Mouse (Mus musculus) midbrain, postnatal 0 days (tissue): ENCODE measurements around the gene Npw. TPM values are rescaled to one million over a fixed set of nuclear protein-coding genes. Genes with fewer than 3 reads are reported as not detected.

ENCODE experiments used
- ATAC-seq: fragments of 200-750 bp; cut with Nextera tagmentation; 2 replicates; pipeline ENCODE4 v1.8.0; 2017; ENCODE audit warnings: moderate number of reproducible peaks, mild to moderate bottlenecking, moderate TSS enrichment, moderate library complexity; ENCODE audit not compliant: low FRiP score
- DNase-seq: peaks from one replicate; pipeline ENCODE4 v3.0.0-alpha.2; 2015; ENCODE audit warnings: low spot score
- H3K27ac ChIP-seq: fragments of 300-500 bp; sonication (generic); 2 replicates; pipeline ENCODE4 v1.5.1; 2014; ENCODE audit warnings: low read depth, mild to moderate bottlenecking, low read length, mixed read lengths
- H3K27me3 ChIP-seq: fragments of 300-500 bp; sonication (generic); 2 replicates; pipeline ENCODE4 v1.6.1; 2014; ENCODE audit warnings: low read length, control low read depth, mixed read lengths; ENCODE audit not compliant: insufficient read depth
- H3K36me3 ChIP-seq: fragments of 300-500 bp; sonication (generic); 2 replicates; pipeline ENCODE4 v1.6.1; 2014; ENCODE audit warnings: low read length, control low read depth, mixed read lengths; ENCODE audit not compliant: insufficient read depth
- H3K4me1 ChIP-seq: fragments of 300-500 bp; sonication (generic); 2 replicates; pipeline ENCODE4 v1.6.1; 2014; ENCODE audit warnings: mild to moderate bottlenecking, control low read depth, antibody characterized with exemption, low read length, mixed read lengths; ENCODE audit not compliant: insufficient read depth
- H3K4me2 ChIP-seq: fragments of 300-500 bp; sonication (generic); 2 replicates; pipeline ENCODE4 v1.6.1; 2014; ENCODE audit warnings: low read depth, mild to moderate bottlenecking, low read length, mixed read lengths; ENCODE audit not compliant: poor library complexity, severe bottlenecking
- H3K4me3 ChIP-seq: fragments of 300-500 bp; sonication (generic); 2 replicates; pipeline ENCODE4 v1.5.1; 2014; ENCODE audit warnings: low read depth, mild to moderate bottlenecking, low read length, moderate library complexity
- H3K9ac ChIP-seq: fragments of 300-500 bp; sonication (generic); replicated peaks from 2 replicates; pipeline ENCODE4 v1.6.1; 2014; ENCODE audit warnings: mild to moderate bottlenecking, low read length, moderate library complexity, mixed read lengths; ENCODE audit not compliant: poor library complexity, severe bottlenecking
- H3K9me3 ChIP-seq: fragments of 300-500 bp; sonication (generic); 2 replicates; pipeline ENCODE4 v1.6.1; 2016; ENCODE audit warnings: low read length, control low read depth
- CTCF ChIP-seq: IDR thresholded peaks from 2 replicates; pipeline ENCODE4 v1.5.1; 2016; ENCODE audit warnings: antibody characterized with exemption, mild to moderate bottlenecking
- WGBS: fragments of 180-500 bp; shearing (Covaris S2); extraction: QIAGEN DNeasy Blood & Tissue Kit; methylation state at CpG from one replicate; pipeline ENCODE4 v1.1.7; 2014; 5-methylcytosine and 5-hydroxymethylcytosine counted together
- polyA plus RNA-seq: library from polyadenylated mRNA; unstranded; fragments of >200 nt; fragmentation: Nextera tagmentation; extraction: Ambion mirVana; gene quantifications from 2 replicates; pipeline ENCODE4 v1.2.1, GENCODE M21; 2015
- total RNA-seq: library from RNA; depleted of rRNA; stranded (reverse); fragments of >200 nt; gene quantifications from 2 replicates; pipeline ENCODE4 v1.2.3, GENCODE M21; 2014

The Npw gene
- total and polyA plus RNA-seq, 2 experiments from 2014 or later = 0.86 TPM; not detected in 1

- peaks cover 24% of the 10 kb centered on the region for H3K36me3 ChIP-seq
- no peak overlapping the region for H3K4me2 ChIP-seq
- H3K9me3 ChIP-seq = no peaks in the 10 kb centered on the region
- no peak overlapping the region for H3K4me3 ChIP-seq
- H3K27ac ChIP-seq = 0 out of 2 replicates have a peak overlapping the region, but pooled peaks have one; percentile 26
- peaks cover 4% of the 10 kb centered on the region; the same call in 1 of the 2 replicates for H3K4me1 ChIP-seq
- no peak for TF ChIP-seq CTCF
- H3K9ac ChIP-seq = no peak overlapping the region
- no peaks in the 10 kb centered on the region for H3K27me3 ChIP-seq
- no peak for DNase-seq
- ATAC-seq = no peak
- WGBS = 87% methylated on average over 9 of the region's 9 CpGs
These were observed 13.2 kb downstream of the Npw start for GRCm38 (mm10) chr17:24644875-24645721.

GRCm38 (mm10) chr17:24644030-24644715 lies 14.1 kb downstream of the Npw start:
- no peaks in the 10 kb centered on the region for H3K27me3 ChIP-seq
- no peaks in the 10 kb centered on the region for H3K9me3 ChIP-seq
- peak overlapping the region; percentile 26; the same call in 1 of the 2 replicates for H3K27ac ChIP-seq
- peak overlapping the region; percentile 24; the same call in 1 of the 2 replicates for H3K9ac ChIP-seq
- no peak for DNase-seq
- H3K4me1 ChIP-seq = peaks cover 4% of the 10 kb centered on the region; the same call in 1 of the 2 replicates
- 54% methylated on average over 7 of the region's 7 CpGs for WGBS
- no peak overlapping the region for H3K4me3 ChIP-seq
- no peak for ATAC-seq
- H3K36me3 ChIP-seq = peaks cover 34% of the 10 kb centered on the region
- TF ChIP-seq CTCF = no peak
- H3K4me2 ChIP-seq = no peak overlapping the region

- ATAC-seq = no peak
- H3K27me3 ChIP-seq = no peaks in the 10 kb centered on the region
- 83% methylated on average over 6 of the region's 6 CpGs for WGBS
These were observed 15.4 kb downstream of the Npw start for GRCm38 (mm10) chr17:24642791-24643343.

GRCm38 (mm10) chr17:24641944-24642343 lies 16.3 kb downstream of the Npw start:
- Histone ChIP-seq H3K9me3 (no peaks in the 10 kb centered on the region), H3K4me3 (no peak overlapping the region), H3K4me2 (no peak overlapping the region), H3K36me3 (peaks cover 39% of the 10 kb centered on the region), H3K4me1 (no peaks in the 10 kb centered on the region), H3K27me3 (no peaks in the 10 kb centered on the region), H3K27ac (no peak overlapping the region), H3K9ac (no peak overlapping the region)
- ATAC-seq (no peak), DNase-seq (no peak)
- no peak for TF ChIP-seq CTCF
- 90% methylated on average over 14 of the region's 14 CpGs for WGBS

More at GRCm38 (mm10) chr17:24642791-24643343, 15.4 kb downstream of the Npw start:
- no peak for TF ChIP-seq CTCF
- Histone ChIP-seq H3K27ac (no peak overlapping the region), H3K9me3 (no peaks in the 10 kb centered on the region), H3K9ac (no peak overlapping the region), H3K4me1 (no peaks in the 10 kb centered on the region), H3K4me2 (no peak overlapping the region), H3K36me3 (peaks cover 39% of the 10 kb centered on the region), H3K4me3 (no peak overlapping the region)
- DNase-seq = no peak

- no peak for TF ChIP-seq CTCF
- no peaks in the 10 kb centered on the region for H3K9me3 ChIP-seq
- no peaks in the 10 kb centered on the region for H3K4me1 ChIP-seq
- ATAC-seq (no peak), DNase-seq (no peak)
- no peak overlapping the region for H3K4me3 ChIP-seq
- H3K4me2 ChIP-seq = no peak overlapping the region
- 94% methylated on average over 15 of the region's 15 CpGs for WGBS
- H3K27me3 ChIP-seq = no peaks in the 10 kb centered on the region
- no peak overlapping the region for H3K27ac ChIP-seq
- H3K36me3 ChIP-seq = peaks cover 39% of the 10 kb centered on the region
- no peak overlapping the region for H3K9ac ChIP-seq
These were observed 17.7 kb downstream of the Npw start for GRCm38 (mm10) chr17:24640581-24640980.
